Mouse (Mus musculus) cerebellum, adult 18-20 months (tissue): Measurements from ENCODE around the gene Btnl9.
A peak's percentile ranks its signal among the peaks of the same experiment; 100 is the strongest.
"Not testable (repeated sequence)": the region's sequence is repeated elsewhere in the genome, so short reads cannot be mapped to it uniquely, and the experiment has no call there.

Source experiments
- DNase-seq, 2 experiments: peaks; one replicate each; pipeline ENCODE4 v3.0.0; 2021

Btnl9 gene

GRCm38 (mm10) chr11:49186955-49187488 lies at the start of gene Btnl9:
Btnl9 (minus strand) TSS chr11:49187159.
- no peak for DNase-seq

- DNase-seq = no peak
Observed at GRCm38 (mm10) chr11:49235459-49236207, 48.7 kb upstream of the Btnl9 start.

- no peak for DNase-seq
Observed at GRCm38 (mm10) chr11:49232781-49233180, 45.8 kb upstream of the Btnl9 start.

- DNase-seq = no peak
Observed at GRCm38 (mm10) chr11:49224455-49224854, 37.5 kb upstream of the Btnl9 start.

GRCm38 (mm10) chr11:49219271-49219670 lies 32.3 kb upstream of the Btnl9 start:
- no peak for DNase-seq

GRCm38 (mm10) chr11:49213505-49213904 lies 26.5 kb upstream of the Btnl9 start:
- DNase-seq = no peak

- no peak for DNase-seq
Observed at GRCm38 (mm10) chr11:49212577-49212976, 25.6 kb upstream of the Btnl9 start.

- DNase-seq = no peak
Observed at GRCm38 (mm10) chr11:49207495-49207894, 20.5 kb upstream of the Btnl9 start.

- no peak for DNase-seq
Observed at GRCm38 (mm10) chr11:49205080-49205590, 18.2 kb upstream of the Btnl9 start.

- DNase-seq = no peak
Observed at GRCm38 (mm10) chr11:49203771-49204497, 17.0 kb upstream of the Btnl9 start.

- peak; percentile 95 to 97 for DNase-seq
Observed at GRCm38 (mm10) chr11:49203129-49203768, 16.3 kb upstream of the Btnl9 start, which contains the start of gene Zfp62. Zfp62 (plus strand) TSS chr11:49203292.

GRCm38 (mm10) chr11:49202523-49203061 lies 15.6 kb upstream of the Btnl9 start:
- peak; percentile 19 to 40 for DNase-seq

GRCm38 (mm10) chr11:49202071-49202470 lies 15.1 kb upstream of the Btnl9 start:
- no peak for DNase-seq

- no peak for DNase-seq
Observed at GRCm38 (mm10) chr11:49201142-49201541, 14.2 kb upstream of the Btnl9 start.

GRCm38 (mm10) chr11:49200666-49201065 lies 13.7 kb upstream of the Btnl9 start:
- DNase-seq = no peak

- no peak for DNase-seq
Observed at GRCm38 (mm10) chr11:49195819-49196322, 8.9 kb upstream of the Btnl9 start.

GRCm38 (mm10) chr11:49194771-49195170 lies 7.8 kb upstream of the Btnl9 start:
- not testable (repeated sequence) for DNase-seq

- DNase-seq = no peak
Observed at GRCm38 (mm10) chr11:49191083-49191482, 4.1 kb upstream of the Btnl9 start.

- DNase-seq = peak; percentile 71 to 76
Observed at GRCm38 (mm10) chr11:49189737-49190136, 2.8 kb upstream of the Btnl9 start.

GRCm38 (mm10) chr11:49187701-49188100 lies 742 bp upstream of the Btnl9 start:
- no peak for DNase-seq

GRCm38 (mm10) chr11:49186452-49186851 lies 507 bp downstream of the Btnl9 start:
- DNase-seq = no peak

- DNase-seq = no peak
Observed at GRCm38 (mm10) chr11:49183172-49183571, 3.8 kb downstream of the Btnl9 start.
